Mouse (Mus musculus) spleen, adult 10 weeks (tissue): Measurements from ENCODE around the gene Prok1. TPM values are rescaled to one million over a fixed set of nuclear protein-coding genes. Genes with fewer than 3 reads are reported as not detected.

Source experiments
- polyA plus RNA-seq: library from polyadenylated mRNA; stranded (reverse); fragments of 350-450 nt; fragmentation: Illumina TruSeq; extraction: RNeasy Lipid Tissue Mini Kit (QIAGEN cat#74804); gene quantifications from one replicate; pipeline ENCODE4 v1.2.3, GENCODE M21; 2015; ENCODE audit warnings: low replicate concordance; ENCODE audit not compliant: insufficient read depth

The Prok1 gene
- polyA plus RNA-seq, result not detected

GRCm38 (mm10) chr3:107239607-107240006 lies at the start of gene Prok1:
Gene Prok1, minus strand, starts transcription at chr3:107239707.

GRCm38 (mm10) chr3:107278479-107279269 lies 39.2 kb upstream of the Prok1 start, which contains the start of gene Lamtor5:
Gene Lamtor5, plus strand, starts transcription at chr3:107278858.

GRCm38 (mm10) chr3:107230527-107230926 lies 9.0 kb downstream of the Prok1 start, which contains the start of gene A630076J17Rik:
Gene A630076J17Rik, plus strand, starts transcription at chr3:107230614.

GRCm38 (mm10) chr3:107221608-107222007 lies 17.9 kb downstream of the Prok1 start, which contains the start of gene Cym:
Gene Cym, minus strand, starts transcription at chr3:107221732.

Other genes starting within 250 kb of the Prok1 start
- gene Kcna3, start 203.5 kb downstream of the Prok1 start, polyA plus RNA-seq, result 11.1 TPM
- gene Kcna2, start 138.6 kb downstream of the Prok1 start, polyA plus RNA-seq, result 10.8 TPM
- not detected for gene Kcna10, start 56.7 kb downstream of the Prok1 start, polyA plus RNA-seq
- 0.33 TPM for gene Cym, start 18.0 kb downstream of the Prok1 start, polyA plus RNA-seq
- not detected for gene A630076J17Rik, start 9.1 kb downstream of the Prok1 start, polyA plus RNA-seq
- gene Lamtor5, start 39.2 kb upstream of the Prok1 start, polyA plus RNA-seq, result 145 TPM
- 0.52 TPM for gene Slc16a4, start 51.5 kb upstream of the Prok1 start, polyA plus RNA-seq
- 20.8 TPM for gene Rbm15, start 94.0 kb upstream of the Prok1 start, polyA plus RNA-seq
- gene Kcnc4, start 219.8 kb upstream of the Prok1 start, polyA plus RNA-seq, result not detected